Mouse (Mus musculus) layer of hippocampus, adult 9-11 months (tissue): ENCODE data around the gene Fbxo27.
"Not testable (repeated sequence)": the region's sequence is repeated elsewhere in the genome, so short reads cannot be mapped to it uniquely, and the experiment has no call there.

ENCODE experiments used
- DNase-seq: peaks from one replicate; pipeline ENCODE4 v3.0.0; 2022

Gene Fbxo27

GRCm38 (mm10) chr7:28692545-28693320 is at the start of gene Fbxo27:
TSS of gene Fbxo27 (plus strand) at chr7:28692849.
- peak; percentile 15 for DNase-seq

GRCm38 (mm10) chr7:28645366-28645765 is 47.3 kb upstream of the Fbxo27 start:
- no peak for DNase-seq

GRCm38 (mm10) chr7:28645947-28646475 is 46.6 kb upstream of the Fbxo27 start:
- no peak for DNase-seq

- DNase-seq, result no peak
Measured at GRCm38 (mm10) chr7:28647016-28647415, 45.6 kb upstream of the Fbxo27 start.

GRCm38 (mm10) chr7:28651157-28651556 is 41.5 kb upstream of the Fbxo27 start:
- DNase-seq, result no peak

- no peak for DNase-seq
Measured at GRCm38 (mm10) chr7:28656430-28656829, 36.2 kb upstream of the Fbxo27 start.

- peak; percentile 6 for DNase-seq
Measured at GRCm38 (mm10) chr7:28665620-28666579, 26.7 kb upstream of the Fbxo27 start.

- DNase-seq, result no peak
Measured at GRCm38 (mm10) chr7:28671172-28671571, 21.5 kb upstream of the Fbxo27 start.

- DNase-seq, result no peak
Measured at GRCm38 (mm10) chr7:28672276-28672675, 20.4 kb upstream of the Fbxo27 start.

GRCm38 (mm10) chr7:28672786-28673185 is 19.9 kb upstream of the Fbxo27 start:
- DNase-seq, result not testable (repeated sequence)

- no peak for DNase-seq
Measured at GRCm38 (mm10) chr7:28674994-28675393, 17.7 kb upstream of the Fbxo27 start.

GRCm38 (mm10) chr7:28675746-28676145 is 16.9 kb upstream of the Fbxo27 start:
- DNase-seq, result no peak

GRCm38 (mm10) chr7:28676811-28677541 is 15.7 kb upstream of the Fbxo27 start:
- no peak for DNase-seq

GRCm38 (mm10) chr7:28677624-28678023 is 15.0 kb upstream of the Fbxo27 start:
- DNase-seq, result no peak

- DNase-seq, result no peak
Measured at GRCm38 (mm10) chr7:28691075-28691474, 1.6 kb upstream of the Fbxo27 start.

GRCm38 (mm10) chr7:28693321-28693966 is 795 bp downstream of the Fbxo27 start:
- peak; percentile 91 for DNase-seq

- DNase-seq, result no peak
Measured at GRCm38 (mm10) chr7:28694423-28694822, 1.8 kb downstream of the Fbxo27 start.

GRCm38 (mm10) chr7:28694966-28695511 is 2.4 kb downstream of the Fbxo27 start:
- no peak for DNase-seq

- no peak for DNase-seq
Measured at GRCm38 (mm10) chr7:28697277-28697676, 4.6 kb downstream of the Fbxo27 start.

GRCm38 (mm10) chr7:28700269-28700668 is 7.6 kb downstream of the Fbxo27 start:
- no peak for DNase-seq

- not testable (repeated sequence) for DNase-seq
Measured at GRCm38 (mm10) chr7:28701306-28701705, 8.7 kb downstream of the Fbxo27 start.

GRCm38 (mm10) chr7:28702601-28703143 is 10.0 kb downstream of the Fbxo27 start:
- DNase-seq, result no peak
